Mouse (Mus musculus): ENCODE measurements around the gene Bak1.

The Bak1 gene

GRCm38 (mm10) chr17:26975415-26975814, 53.4 kb downstream of the Bak1 start:
- no peak for DNase-seq

- no peak for DNase-seq
Observed at GRCm38 (mm10) chr17:26974547-26974946, 54.3 kb downstream of the Bak1 start.

- peak; percentile 94 for DNase-seq
Observed at GRCm38 (mm10) chr17:26972703-26973574, 55.9 kb downstream of the Bak1 start, which contains the start of gene Zbtb9. Gene Zbtb9, plus strand, starts transcription at chr17:26973167.

- DNase-seq, result no peak
Observed at GRCm38 (mm10) chr17:26972107-26972506, 56.7 kb downstream of the Bak1 start.

GRCm38 (mm10) chr17:26971247-26971905, 57.4 kb downstream of the Bak1 start:
- DNase-seq, result no peak

GRCm38 (mm10) chr17:26970221-26970620, 58.6 kb downstream of the Bak1 start:
- DNase-seq, result no peak
